Mouse (Mus musculus) heart, embryonic 15.5 days (tissue): Measurements from ENCODE around the gene Ociad1. TPM values are rescaled to one million over a fixed set of nuclear protein-coding genes. Genes with fewer than 3 reads are reported as not detected.

ENCODE experiments used
- ATAC-seq: fragments of 200-750 bp; cut with Nextera tagmentation; replicated peaks from 2 replicates; pipeline ENCODE4 v1.8.0; 2017; ENCODE audit warnings: low read depth, moderate TSS enrichment; ENCODE audit not compliant: insufficient number of reproducible peaks, insufficient read depth, low FRiP score
- H3K27ac ChIP-seq: fragments of 300-500 bp; sonication (generic); 2 replicates; pipeline ENCODE4 v1.5.1; 2015; ENCODE audit warnings: mild to moderate bottlenecking, inconsistent platforms
- H3K27me3 ChIP-seq: fragments of 300-500 bp; sonication (generic); 2 replicates; pipeline ENCODE4 v1.6.1; 2015; ENCODE audit warnings: inconsistent platforms
- H3K36me3 ChIP-seq: fragments of 300-500 bp; sonication (generic); 2 replicates; pipeline ENCODE4 v1.6.1; 2015; ENCODE audit warnings: mild to moderate bottlenecking, inconsistent platforms
- H3K4me1 ChIP-seq: fragments of 300-500 bp; sonication (generic); replicated peaks from 2 replicates; pipeline ENCODE4 v1.6.1; 2015; ENCODE audit warnings: inconsistent platforms
- H3K4me2 ChIP-seq: fragments of 300-500 bp; sonication (generic); 2 replicates; pipeline ENCODE4 v1.6.1; 2015; ENCODE audit warnings: inconsistent platforms, mild to moderate bottlenecking, moderate library complexity
- H3K4me3 ChIP-seq: fragments of 300-500 bp; sonication (generic); 2 replicates; pipeline ENCODE4 v1.5.1; 2015; ENCODE audit warnings: mild to moderate bottlenecking, inconsistent platforms
- H3K9ac ChIP-seq: fragments of 300-500 bp; sonication (generic); 2 replicates; pipeline ENCODE4 v1.6.1; 2015; ENCODE audit warnings: mild to moderate bottlenecking, inconsistent platforms
- H3K9me3 ChIP-seq: fragments of 300-500 bp; sonication (generic); replicated peaks from 2 replicates; pipeline ENCODE4 v1.6.1; 2016; ENCODE audit warnings: inconsistent platforms
- WGBS: fragments of 180-500 bp; shearing (Covaris S2); methylation state at CpG from one replicate; pipeline ENCODE4 v1.1.7; 2015; ENCODE audit warnings: mixed read lengths; 5-methylcytosine and 5-hydroxymethylcytosine counted together
- polyA plus RNA-seq: library from polyadenylated mRNA; unstranded; fragments of >200 nt; fragmentation: Nextera tagmentation; extraction: Ambion mirVana; gene quantifications from 2 replicates; pipeline ENCODE4 v1.2.1, GENCODE M21; 2015

The Ociad1 gene
- polyA plus RNA-seq, 1 experiment from 2014 or later: 244 TPM

- H3K4me3 ChIP-seq: peak overlapping the region; percentile 95
- no peak for ATAC-seq
- H3K9ac ChIP-seq: 0 out of 2 replicates have a peak overlapping the region, but pooled peaks have one; percentile 53
- H3K27ac ChIP-seq: no peak overlapping the region
- H3K4me1 ChIP-seq: peaks cover 17% of the 10 kb centered on the region
- H3K9me3 ChIP-seq: no peaks in the 10 kb centered on the region
- no peaks in the 10 kb centered on the region for H3K36me3 ChIP-seq
- H3K4me2 ChIP-seq: peak overlapping the region; percentile 77
- 43% methylated on average over 8 of the region's 8 CpGs for WGBS
- no peaks in the 10 kb centered on the region for H3K27me3 ChIP-seq
Measured at GRCm38 (mm10) chr5:73257723-73258122, 34.9 kb upstream of the Ociad1 start.

DNA sequence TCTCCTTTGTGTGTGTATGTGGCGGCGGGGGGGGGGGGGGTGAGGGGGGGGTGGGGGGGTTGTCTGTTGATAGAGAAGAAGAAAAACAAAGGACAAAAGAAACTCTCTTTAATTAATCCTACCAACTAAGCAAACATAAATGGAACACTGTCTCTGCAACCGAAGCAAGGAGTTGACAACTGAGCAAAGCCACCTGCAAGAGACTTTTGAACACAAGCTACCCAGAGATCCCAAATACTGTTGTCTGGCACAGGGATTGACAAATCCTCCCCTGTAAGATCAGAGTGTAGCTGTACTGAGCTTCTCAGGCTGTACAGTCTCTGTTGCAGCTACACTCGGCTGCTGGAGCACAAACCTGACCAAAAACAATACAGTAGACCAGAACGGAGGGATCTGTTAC is 28.5 kb upstream of the Ociad1 start:
- Histone ChIP-seq H3K9ac (no peak overlapping the region), H3K9me3 (no peaks in the 10 kb centered on the region), H3K4me2 (no peak overlapping the region), H3K36me3 (no peaks in the 10 kb centered on the region), H3K4me1 (peaks cover 8% of the 10 kb centered on the region; the same call in 1 of the 2 replicates), H3K27me3 (no peaks in the 10 kb centered on the region), H3K27ac (no peak overlapping the region), H3K4me3 (no peak overlapping the region)
- ATAC-seq: no peak
- WGBS: 57% methylated on average over 5 of the region's 5 CpGs

GRCm38 (mm10) chr5:73265460-73265859 is 27.1 kb upstream of the Ociad1 start:
- no peak for ATAC-seq
- Histone ChIP-seq H3K36me3 (no peaks in the 10 kb centered on the region), H3K27ac (no peak overlapping the region), H3K4me3 (no peak overlapping the region), H3K9ac (no peak overlapping the region), H3K4me1 (peaks cover 10% of the 10 kb centered on the region; the same call in 1 of the 2 replicates), H3K27me3 (no peaks in the 10 kb centered on the region), H3K9me3 (no peaks in the 10 kb centered on the region), H3K4me2 (no peak overlapping the region)
- 27% methylated on average over 5 of the region's 5 CpGs for WGBS

- Histone ChIP-seq H3K9me3 (no peaks in the 10 kb centered on the region), H3K36me3 (no peaks in the 10 kb centered on the region), H3K4me3 (no peak overlapping the region), H3K4me2 (no peak overlapping the region), H3K4me1 (peaks cover 30% of the 10 kb centered on the region), H3K9ac (no peak overlapping the region), H3K27ac (peak overlapping the region; percentile 19; the same call in 1 of the 2 replicates), H3K27me3 (no peaks in the 10 kb centered on the region)
- no peak for ATAC-seq
- WGBS: 56% methylated on average over 11 of the region's 11 CpGs
Measured at GRCm38 (mm10) chr5:73268636-73269213, 23.9 kb upstream of the Ociad1 start.

DNA sequence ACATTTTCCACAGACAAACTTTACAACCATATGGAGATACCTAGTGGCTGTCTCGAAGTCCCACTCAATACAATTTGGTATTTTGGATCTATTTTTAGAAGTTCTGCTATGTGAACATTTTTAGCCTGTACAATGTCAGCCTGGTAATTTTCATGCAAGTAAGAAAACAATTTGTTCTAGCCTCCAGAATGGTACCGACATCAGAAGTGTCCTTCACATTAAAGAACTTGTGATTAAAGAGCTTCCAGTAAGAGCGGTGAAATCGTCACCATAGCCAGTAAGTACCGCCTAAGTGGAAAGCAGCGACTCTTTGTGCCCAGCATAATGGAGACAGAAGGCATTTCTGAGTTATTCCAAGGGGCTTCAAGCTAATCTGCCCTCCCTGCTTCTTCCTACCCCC is 22.0 kb upstream of the Ociad1 start:
- Histone ChIP-seq H3K27ac (peak overlapping the region; percentile 75), H3K9me3 (no peaks in the 10 kb centered on the region), H3K4me1 (peaks cover 26% of the 10 kb centered on the region), H3K4me3 (no peak overlapping the region), H3K4me2 (peak overlapping the region; percentile 29), H3K36me3 (no peaks in the 10 kb centered on the region), H3K27me3 (no peaks in the 10 kb centered on the region), H3K9ac (peak overlapping the region; percentile 9; the same call in 1 of the 2 replicates)
- WGBS: 27% methylated on average over 6 of the region's 6 CpGs
- no peak for ATAC-seq

DNA sequence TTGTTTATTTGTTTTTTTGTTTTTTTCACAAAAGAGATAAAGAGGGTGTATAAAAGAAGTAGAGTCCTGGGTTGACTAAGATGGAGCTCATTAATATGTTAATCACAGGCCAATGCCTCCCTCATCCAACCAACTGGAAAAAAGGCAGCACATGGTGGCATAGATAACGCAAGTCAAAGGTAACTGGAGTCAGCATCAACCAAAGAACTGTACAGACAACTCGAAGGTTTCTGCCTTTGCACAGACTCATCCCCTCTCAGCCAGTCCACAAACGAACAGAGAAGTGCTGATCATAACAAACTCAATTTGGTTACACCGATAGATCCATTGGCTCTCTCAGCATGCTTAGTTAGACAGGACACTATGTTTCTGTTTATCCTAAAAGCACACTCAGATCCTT is 19.4 kb upstream of the Ociad1 start:
- Histone ChIP-seq H3K9me3 (no peaks in the 10 kb centered on the region), H3K4me2 (0 out of 2 replicates have a peak overlapping the region, but pooled peaks have one; percentile 21), H3K27me3 (no peaks in the 10 kb centered on the region), H3K36me3 (no peaks in the 10 kb centered on the region), H3K9ac (no peak overlapping the region), H3K4me3 (no peak overlapping the region), H3K4me1 (peaks cover 25% of the 10 kb centered on the region), H3K27ac (no peak overlapping the region)
- no peak for ATAC-seq
- WGBS: 79% methylated on average over 4 of the region's 4 CpGs

GRCm38 (mm10) chr5:73274941-73275340 is 17.6 kb upstream of the Ociad1 start:
- Histone ChIP-seq H3K4me3 (no peak overlapping the region), H3K27me3 (no peaks in the 10 kb centered on the region), H3K36me3 (no peaks in the 10 kb centered on the region), H3K27ac (no peak overlapping the region), H3K9me3 (no peaks in the 10 kb centered on the region), H3K4me1 (peaks cover 34% of the 10 kb centered on the region), H3K4me2 (no peak overlapping the region), H3K9ac (no peak overlapping the region)
- no peak for ATAC-seq
- 78% methylated on average over 2 of the region's 2 CpGs for WGBS

DNA sequence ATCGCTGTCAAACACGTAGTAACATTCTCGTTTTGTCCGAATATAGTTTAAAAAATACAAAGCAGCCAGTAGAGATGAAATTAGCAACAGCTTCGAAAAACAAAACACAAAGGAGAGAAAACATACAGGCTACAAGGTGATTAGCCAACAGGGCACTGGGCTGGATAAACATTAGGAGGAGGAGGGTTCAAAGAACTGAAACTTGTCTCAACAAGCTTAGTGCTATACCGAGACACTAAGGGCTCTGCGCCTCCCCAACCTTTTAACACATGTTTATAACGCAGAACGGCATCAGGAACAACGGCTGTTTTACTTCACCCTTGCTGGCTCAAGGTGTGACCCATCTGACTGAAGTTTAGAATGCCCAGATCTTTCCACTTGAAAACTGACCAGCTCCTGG is 13.4 kb upstream of the Ociad1 start:
- no peaks in the 10 kb centered on the region for H3K36me3 ChIP-seq
- H3K9ac ChIP-seq: no peak overlapping the region
- peaks cover 18% of the 10 kb centered on the region for H3K4me1 ChIP-seq
- H3K27me3 ChIP-seq: no peaks in the 10 kb centered on the region
- H3K9me3 ChIP-seq: no peaks in the 10 kb centered on the region
- ATAC-seq: no peak
- WGBS: 44% methylated on average over 10 of the region's 10 CpGs
- H3K27ac ChIP-seq: peak overlapping the region; percentile 73
- 0 out of 2 replicates have a peak overlapping the region, but pooled peaks have one; percentile 6 for H3K4me2 ChIP-seq
- H3K4me3 ChIP-seq: no peak overlapping the region

DNA sequence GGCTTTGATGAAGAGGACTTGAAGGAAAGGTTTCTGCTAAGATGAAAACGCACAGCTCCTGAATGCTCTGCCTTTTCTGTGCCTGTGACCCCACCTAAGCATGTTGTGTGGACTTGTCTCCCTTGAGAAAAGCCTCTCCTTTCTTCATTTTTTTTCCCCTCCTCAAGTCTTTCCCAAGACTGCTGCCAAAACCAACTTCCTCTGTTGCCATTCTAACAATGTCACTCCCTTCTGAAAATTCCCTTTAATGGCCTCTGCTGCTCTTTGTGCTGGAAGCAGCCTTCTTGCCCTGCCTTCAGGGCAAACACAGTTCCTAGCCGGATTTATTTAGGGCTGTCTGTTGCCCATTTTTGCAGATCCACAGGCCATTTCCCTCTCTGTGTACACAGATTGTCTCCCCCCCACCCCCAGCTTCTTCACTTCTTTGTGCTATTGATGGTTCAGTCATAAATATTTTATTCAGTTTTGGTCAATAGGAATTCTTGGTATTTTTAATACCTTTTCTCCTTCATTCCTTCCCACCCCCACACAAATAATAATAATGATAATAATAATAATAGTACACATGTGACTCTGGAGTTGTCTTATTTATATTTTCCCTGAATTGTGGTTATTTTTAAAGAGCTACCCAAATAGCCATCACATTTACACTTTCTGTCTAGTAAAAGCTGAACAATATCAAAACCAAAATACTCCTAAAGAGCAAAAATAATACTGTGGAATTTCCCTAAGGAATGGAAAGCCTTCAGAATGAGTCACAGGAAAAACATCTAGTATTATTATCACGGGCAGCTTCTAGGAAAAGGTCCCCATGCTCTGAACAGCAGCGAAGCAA is 12.6 kb upstream of the Ociad1 start:
- Histone ChIP-seq H3K4me2 (0 out of 2 replicates have a peak overlapping the region, but pooled peaks have one; percentile 6), H3K9ac (no peak overlapping the region), H3K27ac (peak overlapping the region; percentile 73)

DNA sequence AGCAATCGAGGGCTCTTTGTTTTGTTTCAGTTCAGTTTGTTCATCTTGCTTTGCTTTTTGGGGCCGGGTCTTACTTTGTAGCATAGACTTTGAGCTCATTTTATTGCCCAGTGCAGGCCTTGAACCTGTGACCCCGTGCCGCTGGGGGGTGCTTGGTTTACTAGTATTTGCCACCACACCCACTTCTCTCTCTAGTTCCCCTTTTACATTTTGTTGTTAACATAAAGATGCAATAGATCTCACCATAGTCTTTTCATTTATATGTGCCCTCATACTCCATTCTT is 12.1 kb upstream of the Ociad1 start:
- H3K4me3 ChIP-seq: no peak overlapping the region
- H3K27ac ChIP-seq: peak overlapping the region; percentile 69
- H3K27me3 ChIP-seq: no peaks in the 10 kb centered on the region
- H3K36me3 ChIP-seq: no peaks in the 10 kb centered on the region
- peaks cover 18% of the 10 kb centered on the region for H3K4me1 ChIP-seq
- no peaks in the 10 kb centered on the region for H3K9me3 ChIP-seq
- H3K4me2 ChIP-seq: no peak overlapping the region
- no peak for ATAC-seq
- H3K9ac ChIP-seq: no peak overlapping the region
- 61% methylated on average over 4 of the region's 4 CpGs for WGBS

More for the DNA sequence above, 12.6 kb upstream of the Ociad1 start:
- H3K36me3 ChIP-seq: no peaks in the 10 kb centered on the region
- H3K9me3 ChIP-seq: no peaks in the 10 kb centered on the region
- H3K4me1 ChIP-seq: peaks cover 18% of the 10 kb centered on the region
- no peaks in the 10 kb centered on the region for H3K27me3 ChIP-seq
- 0 out of 2 replicates have a peak, but pooled peaks have one; percentile 18 for ATAC-seq
- no peak overlapping the region for H3K4me3 ChIP-seq
- WGBS: 37% methylated on average over 4 of the region's 4 CpGs

DNA sequence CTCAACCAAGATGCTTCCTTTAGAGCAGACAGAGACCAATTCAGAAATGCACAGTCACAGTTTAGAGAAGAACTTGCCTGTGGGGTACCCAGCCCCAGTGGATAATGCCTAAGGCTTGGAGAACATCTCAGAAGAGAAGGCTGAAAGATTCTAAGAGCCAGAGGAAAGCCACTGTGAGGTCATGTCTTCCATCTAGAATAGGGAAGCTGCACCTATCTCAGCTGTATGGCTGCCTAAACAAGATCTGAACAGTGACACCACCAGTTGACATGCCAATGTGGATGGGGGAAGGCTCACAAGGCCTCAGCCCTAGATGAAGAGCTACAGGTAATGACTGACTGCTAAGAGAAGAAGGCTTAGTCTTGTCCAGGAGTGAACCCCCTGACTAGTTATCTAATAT is 8.5 kb upstream of the Ociad1 start:
- H3K27ac ChIP-seq: no peak overlapping the region
- H3K4me2 ChIP-seq: no peak overlapping the region
- H3K27me3 ChIP-seq: no peaks in the 10 kb centered on the region
- H3K9ac ChIP-seq: no peak overlapping the region
- peaks cover 12% of the 10 kb centered on the region for H3K4me1 ChIP-seq
- no peak for ATAC-seq
- no peak overlapping the region for H3K4me3 ChIP-seq
- H3K36me3 ChIP-seq: no peaks in the 10 kb centered on the region
- no peaks in the 10 kb centered on the region for H3K9me3 ChIP-seq
